Mouse (Mus musculus): ENCODE data around the gene Dtnbp1. TPM values are rescaled to one million over a fixed set of nuclear protein-coding genes. Genes with fewer than 3 reads are reported as not detected.

Gene Dtnbp1
- polyA plus RNA-seq, 1 experiment from 2014 or later, result 30.2 TPM

- no peak overlapping the region for H3K4me3 ChIP-seq (replicated peaks)
- no peak overlapping the region for H3K4me2 ChIP-seq
- 70% methylated on average over 8 of the region's 8 CpGs for WGBS (ENCODE audit: insufficient replicate concordance)
- H3K36me3 ChIP-seq, result 0 out of 2 replicates have a peak, but pooled peaks cover 4% of the 10 kb centered on the region
- H3K4me1 ChIP-seq (replicated peaks), result peaks cover 4% of the 10 kb centered on the region; the same call in 1 of the 2 replicates
- H3K9ac ChIP-seq, result no peak overlapping the region
- H3K27ac ChIP-seq, result no peak overlapping the region
- DNase-seq, result no peak
- H3K27me3 ChIP-seq, result no peaks in the 10 kb centered on the region
- H3K9me3 ChIP-seq (replicated peaks), result no peaks in the 10 kb centered on the region
- ATAC-seq (ENCODE audit: low read depth), result no peak
Observed at GRCm38 (mm10) chr13:44946880-44947635, 54.9 kb downstream of the Dtnbp1 start.

- H3K4me3 ChIP-seq (replicated peaks), result no peak overlapping the region
- no peak overlapping the region for H3K9ac ChIP-seq
- H3K27ac ChIP-seq, result no peak overlapping the region
- H3K9me3 ChIP-seq (replicated peaks), result no peaks in the 10 kb centered on the region
- ATAC-seq (ENCODE audit: low read depth), result no peak
- no peaks in the 10 kb centered on the region for H3K27me3 ChIP-seq
- no peak for DNase-seq
- H3K4me1 ChIP-seq (replicated peaks), result peaks cover 4% of the 10 kb centered on the region; the same call in 1 of the 2 replicates
- no peaks in the 10 kb centered on the region for H3K36me3 ChIP-seq
- H3K4me2 ChIP-seq, result no peak overlapping the region
- WGBS (ENCODE audit: insufficient replicate concordance), result 73% methylated on average over 2 of the region's 2 CpGs
Observed at GRCm38 (mm10) chr13:44943618-44944017, 58.3 kb downstream of the Dtnbp1 start.

- H3K27ac ChIP-seq, result no peak overlapping the region
- DNase-seq (no peak), ATAC-seq (ENCODE audit: low read depth) (no peak)
- H3K9me3 ChIP-seq (replicated peaks), result no peaks in the 10 kb centered on the region
- H3K27me3 ChIP-seq, result no peaks in the 10 kb centered on the region
- H3K36me3 ChIP-seq, result no peaks in the 10 kb centered on the region
- H3K4me1 ChIP-seq (replicated peaks), result peaks cover 8% of the 10 kb centered on the region; the same call in 1 of the 2 replicates
- WGBS (ENCODE audit: insufficient replicate concordance), result 63% methylated on average over 8 of the region's 8 CpGs
- H3K9ac ChIP-seq, result no peak overlapping the region
- no peak overlapping the region for H3K4me3 ChIP-seq (replicated peaks)
- H3K4me2 ChIP-seq, result no peak overlapping the region
Observed at GRCm38 (mm10) chr13:44939326-44940035, 62.5 kb downstream of the Dtnbp1 start.

- Histone ChIP-seq H3K27me3 (no peaks in the 10 kb centered on the region), H3K4me3 (replicated peaks) (no peak overlapping the region), H3K9me3 (replicated peaks) (no peaks in the 10 kb centered on the region), H3K4me2 (no peak overlapping the region), H3K9ac (no peak overlapping the region), H3K4me1 (replicated peaks) (peaks cover 8% of the 10 kb centered on the region; the same call in 1 of the 2 replicates), H3K36me3 (no peaks in the 10 kb centered on the region), H3K27ac (no peak overlapping the region)
- DNase-seq (no peak), ATAC-seq (ENCODE audit: low read depth) (no peak)
- 28% methylated on average over 3 of the region's 3 CpGs for WGBS (ENCODE audit: insufficient replicate concordance)
Observed at GRCm38 (mm10) chr13:44937681-44938080, 64.3 kb downstream of the Dtnbp1 start.

GRCm38 (mm10) chr13:44933575-44933974 lies 68.4 kb downstream of the Dtnbp1 start:
- no peak for ATAC-seq (ENCODE audit: low read depth)
- Histone ChIP-seq H3K4me3 (replicated peaks) (no peak overlapping the region), H3K4me2 (no peak overlapping the region), H3K9me3 (replicated peaks) (no peaks in the 10 kb centered on the region), H3K36me3 (peaks cover 12% of the 10 kb centered on the region), H3K27ac (no peak overlapping the region), H3K9ac (no peak overlapping the region), H3K4me1 (replicated peaks) (peaks cover 4% of the 10 kb centered on the region; the same call in 1 of the 2 replicates), H3K27me3 (no peaks in the 10 kb centered on the region)
- 72% methylated on average over 7 of the region's 7 CpGs for WGBS (ENCODE audit: insufficient replicate concordance)
- DNase-seq, result no peak

- no peak overlapping the region for H3K4me3 ChIP-seq (replicated peaks)
- peaks cover 2% of the 10 kb centered on the region; the same call in 1 of the 2 replicates for H3K4me1 ChIP-seq (replicated peaks)
- 74% methylated on average over 18 of the region's 18 CpGs for WGBS (ENCODE audit: insufficient replicate concordance)
- DNase-seq (no peak), ATAC-seq (ENCODE audit: low read depth) (no peak)
- H3K9me3 ChIP-seq (replicated peaks), result no peaks in the 10 kb centered on the region
- H3K36me3 ChIP-seq, result peaks cover 12% of the 10 kb centered on the region
- H3K4me2 ChIP-seq, result no peak overlapping the region
- no peaks in the 10 kb centered on the region for H3K27me3 ChIP-seq
- H3K27ac ChIP-seq, result no peak overlapping the region
- no peak overlapping the region for H3K9ac ChIP-seq
Observed at GRCm38 (mm10) chr13:44932307-44933264, 69.4 kb downstream of the Dtnbp1 start.

GRCm38 (mm10) chr13:44926311-44926710 lies 75.6 kb downstream of the Dtnbp1 start:
- ATAC-seq (ENCODE audit: low read depth), result no peak
- H3K4me3 ChIP-seq (replicated peaks), result no peak overlapping the region
- H3K27ac ChIP-seq, result no peak overlapping the region
- H3K27me3 ChIP-seq, result no peaks in the 10 kb centered on the region
- WGBS (ENCODE audit: insufficient replicate concordance), result 66% methylated on average over 2 of the region's 2 CpGs
- DNase-seq, result no peak
- no peak overlapping the region for H3K9ac ChIP-seq
- H3K4me1 ChIP-seq (replicated peaks), result no peaks in the 10 kb centered on the region
- H3K9me3 ChIP-seq (replicated peaks), result no peaks in the 10 kb centered on the region
- H3K4me2 ChIP-seq, result no peak overlapping the region
- H3K36me3 ChIP-seq, result peaks cover 60% of the 10 kb centered on the region

- H3K4me3 ChIP-seq (replicated peaks), result no peak overlapping the region
- H3K9me3 ChIP-seq (replicated peaks), result no peaks in the 10 kb centered on the region
- H3K36me3 ChIP-seq, result peaks cover 64% of the 10 kb centered on the region
- no peak overlapping the region for H3K4me2 ChIP-seq
- 88% methylated on average over 2 of the region's 2 CpGs for WGBS (ENCODE audit: insufficient replicate concordance)
- no peak overlapping the region for H3K9ac ChIP-seq
- H3K27ac ChIP-seq, result no peak overlapping the region
- H3K4me1 ChIP-seq (replicated peaks), result no peaks in the 10 kb centered on the region
- DNase-seq, result no peak
- no peak for ATAC-seq (ENCODE audit: low read depth)
- no peaks in the 10 kb centered on the region for H3K27me3 ChIP-seq
Observed at GRCm38 (mm10) chr13:44925173-44925572, 76.8 kb downstream of the Dtnbp1 start.

- H3K27ac ChIP-seq, result no peak overlapping the region
- no peaks in the 10 kb centered on the region for H3K27me3 ChIP-seq
- no peak overlapping the region for H3K9ac ChIP-seq
- H3K4me3 ChIP-seq (replicated peaks), result no peak overlapping the region
- no peak for DNase-seq
- WGBS (ENCODE audit: insufficient replicate concordance), result 79% methylated on average over 3 of the region's 3 CpGs
- ATAC-seq (ENCODE audit: low read depth), result no peak
- no peaks in the 10 kb centered on the region for H3K4me1 ChIP-seq (replicated peaks)
- peaks cover 71% of the 10 kb centered on the region for H3K36me3 ChIP-seq
- H3K4me2 ChIP-seq, result no peak overlapping the region
- no peaks in the 10 kb centered on the region for H3K9me3 ChIP-seq (replicated peaks)
Observed at GRCm38 (mm10) chr13:44924042-44924441, 77.9 kb downstream of the Dtnbp1 start.

GRCm38 (mm10) chr13:44921721-44922120 lies 80.2 kb downstream of the Dtnbp1 start:
- WGBS (ENCODE audit: insufficient replicate concordance), result 75% methylated on average over 5 of the region's 5 CpGs
- no peaks in the 10 kb centered on the region for H3K4me1 ChIP-seq (replicated peaks)
- ATAC-seq (ENCODE audit: low read depth), result no peak; the same call in 1 of the 2 replicates

GRCm38 (mm10) chr13:44921095-44921494 lies 80.9 kb downstream of the Dtnbp1 start:
- peaks cover 90% of the 10 kb centered on the region for H3K36me3 ChIP-seq
- H3K9me3 ChIP-seq (replicated peaks), result no peaks in the 10 kb centered on the region
- peaks cover 2% of the 10 kb centered on the region for H3K4me1 ChIP-seq (replicated peaks)
- no peak overlapping the region for H3K27ac ChIP-seq
- ATAC-seq (ENCODE audit: low read depth) (no peak), DNase-seq (no peak)
- WGBS (ENCODE audit: insufficient replicate concordance), result 76% methylated on average over 10 of the region's 10 CpGs
- no peaks in the 10 kb centered on the region for H3K27me3 ChIP-seq
- no peak overlapping the region for H3K9ac ChIP-seq
- no peak overlapping the region for H3K4me2 ChIP-seq
- no peak overlapping the region for H3K4me3 ChIP-seq (replicated peaks)

More at GRCm38 (mm10) chr13:44921721-44922120, 80.2 kb downstream of the Dtnbp1 start:
- H3K9ac ChIP-seq, result no peak overlapping the region
- H3K27me3 ChIP-seq, result no peaks in the 10 kb centered on the region
- H3K36me3 ChIP-seq, result peaks cover 84% of the 10 kb centered on the region
- no peak overlapping the region for H3K4me2 ChIP-seq
- H3K27ac ChIP-seq, result no peak overlapping the region
- no peak for DNase-seq
- no peak overlapping the region for H3K4me3 ChIP-seq (replicated peaks)
- H3K9me3 ChIP-seq (replicated peaks), result no peaks in the 10 kb centered on the region
